Comparison of ENCODE assay signal across 18 mouse cellular contexts in the genomic region with DNA sequence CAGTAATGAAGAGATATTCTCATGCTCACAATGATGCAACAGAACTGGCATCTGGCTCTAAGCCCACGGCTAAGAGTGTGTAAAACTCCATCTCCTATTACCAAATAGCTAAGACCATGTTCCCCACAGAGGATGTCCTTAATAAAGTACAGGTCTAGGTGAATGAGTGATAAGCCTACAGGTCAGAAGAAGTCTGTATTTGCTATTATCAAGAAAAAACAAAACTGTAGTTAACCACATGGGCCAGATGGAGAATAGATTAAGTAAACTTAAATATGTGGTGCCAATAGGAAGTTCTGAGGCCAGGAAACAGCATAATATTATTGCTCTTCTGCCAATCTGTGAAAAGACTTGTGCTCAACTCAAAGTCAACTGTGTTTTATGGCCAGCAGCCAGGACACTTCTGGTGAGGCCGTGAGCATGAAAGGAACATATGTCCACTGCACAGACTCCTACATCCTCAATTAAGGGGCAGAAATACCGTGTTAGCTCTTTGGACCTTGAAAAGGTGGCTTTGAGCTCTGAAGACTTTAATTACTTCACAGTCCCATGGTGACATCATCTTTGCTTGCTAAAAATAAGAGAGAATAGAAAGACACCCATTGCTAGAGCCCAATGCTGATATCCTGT.
DNase-seq lines count a peak whose midpoint lies in the region; ATAC-seq and TF ChIP-seq lines count a peak whose summit lies in the region.
"Had no signal": no experiment of that assay in that cellular context is flagged by ENCODE, and none has a peak within 500 bp of the region (broad histone marks: within the 10 kb centered on the region; RNA-seq: fewer than 3 reads in every experiment).

No protein-coding gene starts in this region.

- no peak for TF ChIP-seq CTCF in hindbrain, postnatal 0 days (IDR thresholded peaks at IDR 0.05; ENCODE audit: low read depth)

- ATAC-seq in embryonic facial prominence, embryonic 14.5 days (ENCODE audit: low read depth): no peak
- peak; percentile 81; the same call in 1 of the 2 replicates for ATAC-seq in hindbrain, postnatal 0 days
- ATAC-seq in hindbrain, embryonic 14.5 days (ENCODE audit: low FRiP score): no peak
- ATAC-seq in limb, embryonic 14.5 days (ENCODE audit: low FRiP score, low read depth): no peak
- ATAC-seq: midbrain, embryonic 13.5 days had no signal

- no peak overlapping the region for H3K4me3 ChIP-seq in embryonic facial prominence, embryonic 14.5 days (ENCODE audit: low read depth, low read length)
- H3K4me3 ChIP-seq in embryonic facial prominence, embryonic 10.5 days: no peak overlapping the region
- H3K4me3 ChIP-seq in hindbrain, postnatal 0 days (ENCODE audit: low read length): no peak overlapping the region
- no peak overlapping the region for H3K4me3 ChIP-seq in hindbrain, embryonic 14.5 days (replicated peaks; ENCODE audit: low read length)
- H3K4me3 ChIP-seq in limb, embryonic 14.5 days (replicated peaks; ENCODE audit: low read length): no peak overlapping the region
- H3K4me3 ChIP-seq: heart, embryonic 13.5 days; hindbrain, embryonic 13.5 days; midbrain, embryonic 13.5 days had no signal

- DNase-seq in embryonic facial prominence, embryonic 14.5 days (ENCODE audit: low spot score): peak; percentile 13
- DNase-seq in embryonic facial prominence, embryonic 10.5 days (ENCODE audit: low spot score): no peak
- DNase-seq in hindbrain, postnatal 0 days (ENCODE audit: low spot score): peak; percentile 75
- DNase-seq in hindbrain, embryonic 14.5 days (ENCODE audit: low spot score): no peak
- DNase-seq in cerebellum, adult 18-20 months: peak; percentile 20 to 27
- DNase-seq in limb, embryonic 14.5 days (ENCODE audit: low spot score): peak; percentile 29
- DNase-seq in layer of hippocampus, postnatal 25 days (ENCODE audit: extremely low spot score in 1 of 2, low spot score in 1 of 2): no peak
- DNase-seq in left cerebral cortex, postnatal 10 days (ENCODE audit: extremely low spot score in 1 of 2, low spot score in 2 of 2): no peak
- DNase-seq: kidney, adult 18-20 months; kidney, postnatal 25 days; layer of hippocampus, adult 9-11 months; right cerebral cortex, adult 18-20 months; thymus, postnatal 25 days had no signal

- 64% methylated on average over 3 of the region's 3 CpGs for WGBS in embryonic facial prominence, embryonic 14.5 days
- WGBS in embryonic facial prominence, embryonic 10.5 days: 83% methylated on average over 3 of the region's 3 CpGs
- 52% methylated on average over 3 of the region's 3 CpGs for WGBS in hindbrain, postnatal 0 days
- WGBS in hindbrain, embryonic 14.5 days: 69% methylated on average over 3 of the region's 3 CpGs
- WGBS in limb, embryonic 14.5 days: 36% methylated on average over 3 of the region's 3 CpGs

- intact Hi-C loops in left cerebral cortex, postnatal 10 days (cut with DNase I): no loop called here

- no peaks in the 10 kb centered on the region for H3K4me1 ChIP-seq in embryonic facial prominence, embryonic 14.5 days (ENCODE audit: control insufficient read depth, insufficient read depth, low read length)
- H3K4me1 ChIP-seq in embryonic facial prominence, embryonic 10.5 days: no peaks in the 10 kb centered on the region
- no peaks in the 10 kb centered on the region for H3K4me1 ChIP-seq in hindbrain, postnatal 0 days (ENCODE audit: insufficient read depth, low read length)
- no peaks in the 10 kb centered on the region for H3K4me1 ChIP-seq in hindbrain, embryonic 14.5 days (replicated peaks; ENCODE audit: control insufficient read depth, insufficient read depth, low read length)
- no peaks in the 10 kb centered on the region for H3K4me1 ChIP-seq in limb, embryonic 14.5 days (ENCODE audit: control insufficient read depth, insufficient read depth, low read length)
- H3K4me1 ChIP-seq: heart, embryonic 13.5 days; hindbrain, embryonic 13.5 days; midbrain, embryonic 13.5 days had no signal

- no peak overlapping the region for H3K9ac ChIP-seq in embryonic facial prominence, embryonic 14.5 days (ENCODE audit: low read depth, low read length)
- no peak overlapping the region for H3K9ac ChIP-seq in hindbrain, postnatal 0 days (replicated peaks; ENCODE audit: low read length)
- H3K9ac ChIP-seq in hindbrain, embryonic 14.5 days: no peak overlapping the region
- no peak overlapping the region for H3K9ac ChIP-seq in limb, embryonic 14.5 days (ENCODE audit: low read depth, low read length, severe bottlenecking)
- H3K9ac ChIP-seq: heart, embryonic 13.5 days; hindbrain, embryonic 13.5 days; midbrain, embryonic 13.5 days had no signal

- H3K27me3 ChIP-seq in embryonic facial prominence, embryonic 14.5 days (replicated peaks; ENCODE audit: control insufficient read depth, insufficient read depth, low read length): no peaks in the 10 kb centered on the region
- H3K27me3 ChIP-seq in embryonic facial prominence, embryonic 10.5 days (replicated peaks; ENCODE audit: low read depth, poor library complexity, severe bottlenecking): no peaks in the 10 kb centered on the region
- no peaks in the 10 kb centered on the region for H3K27me3 ChIP-seq in hindbrain, postnatal 0 days (ENCODE audit: insufficient read depth, low read length)
- no peaks in the 10 kb centered on the region for H3K27me3 ChIP-seq in hindbrain, embryonic 14.5 days (ENCODE audit: control insufficient read depth, insufficient read depth, low read length)
- H3K27me3 ChIP-seq in limb, embryonic 14.5 days (ENCODE audit: control insufficient read depth, insufficient read depth, low read length): no peaks in the 10 kb centered on the region
- H3K27me3 ChIP-seq: CH12.LX; heart, embryonic 13.5 days; hindbrain, embryonic 13.5 days; midbrain, embryonic 13.5 days had no signal

- no peak overlapping the region for H3K4me2 ChIP-seq in embryonic facial prominence, embryonic 14.5 days (ENCODE audit: low read depth, low read length)
- H3K4me2 ChIP-seq in hindbrain, postnatal 0 days (ENCODE audit: low read depth, low read length): no peak overlapping the region
- no peak overlapping the region for H3K4me2 ChIP-seq in hindbrain, embryonic 14.5 days (replicated peaks)
- H3K4me2 ChIP-seq in limb, embryonic 14.5 days (replicated peaks; ENCODE audit: low read depth, low read length, severe bottlenecking): no peak overlapping the region
- H3K4me2 ChIP-seq: heart, embryonic 13.5 days; hindbrain, embryonic 13.5 days; midbrain, embryonic 13.5 days had no signal

- H3K27ac ChIP-seq in embryonic facial prominence, embryonic 14.5 days (replicated peaks; ENCODE audit: low read depth, low read length): no peak overlapping the region
- H3K27ac ChIP-seq in embryonic facial prominence, embryonic 10.5 days (replicated peaks): no peak overlapping the region
- no peak overlapping the region for H3K27ac ChIP-seq in hindbrain, postnatal 0 days
- H3K27ac ChIP-seq in hindbrain, embryonic 14.5 days: no peak overlapping the region
- no peak overlapping the region for H3K27ac ChIP-seq in limb, embryonic 14.5 days (replicated peaks; ENCODE audit: low read depth, low read length)
- H3K27ac ChIP-seq: heart, embryonic 13.5 days; hindbrain, embryonic 13.5 days; midbrain, embryonic 13.5 days; stomach, postnatal 0 days had no signal

- H3K9me3 ChIP-seq in embryonic facial prominence, embryonic 14.5 days (ENCODE audit: control insufficient read depth, low read length): no peaks in the 10 kb centered on the region
- H3K9me3 ChIP-seq in embryonic facial prominence, embryonic 10.5 days: no peaks in the 10 kb centered on the region
- H3K9me3 ChIP-seq in hindbrain, postnatal 0 days (ENCODE audit: low read length): no peaks in the 10 kb centered on the region
- H3K9me3 ChIP-seq in hindbrain, embryonic 14.5 days (ENCODE audit: control insufficient read depth, low read length): no peaks in the 10 kb centered on the region
- no peaks in the 10 kb centered on the region for H3K9me3 ChIP-seq in limb, embryonic 14.5 days (ENCODE audit: control insufficient read depth, low read length)
- H3K9me3 ChIP-seq: heart, embryonic 13.5 days; hindbrain, embryonic 13.5 days; midbrain, embryonic 13.5 days had no signal

- H3K36me3 ChIP-seq in embryonic facial prominence, embryonic 14.5 days (ENCODE audit: control insufficient read depth, insufficient read depth, low read length): no peaks in the 10 kb centered on the region
- no peaks in the 10 kb centered on the region for H3K36me3 ChIP-seq in embryonic facial prominence, embryonic 10.5 days (replicated peaks)
- no peaks in the 10 kb centered on the region for H3K36me3 ChIP-seq in hindbrain, postnatal 0 days (ENCODE audit: insufficient read depth, low read length)
- no peaks in the 10 kb centered on the region for H3K36me3 ChIP-seq in hindbrain, embryonic 14.5 days (replicated peaks; ENCODE audit: control insufficient read depth, insufficient read depth)
- H3K36me3 ChIP-seq in limb, embryonic 14.5 days (ENCODE audit: control insufficient read depth, insufficient read depth, low read length): no peaks in the 10 kb centered on the region
- H3K36me3 ChIP-seq: heart, embryonic 13.5 days; hindbrain, embryonic 13.5 days; midbrain, embryonic 13.5 days had no signal

- TF ChIP-seq POLR2A in limb, embryonic 14.5 days (IDR thresholded peaks at IDR 0.05; ENCODE audit: borderline replicate concordance, extremely low read depth, insufficient read depth, insufficient read length): no peak

Comparison
In these comparisons a context has a peak if more than half of its experiments do, and no peak if none do; other contexts are left out.
1. DNase-seq: peak in embryonic facial prominence, embryonic 14.5 days (single experiment), hindbrain, postnatal 0 days (single experiment), cerebellum, adult 18-20 months (2 of 2) and limb, embryonic 14.5 days (single experiment); none in embryonic facial prominence, embryonic 10.5 days (single experiment), hindbrain, embryonic 14.5 days (single experiment), layer of hippocampus, postnatal 25 days (0 of 2) and left cerebral cortex, postnatal 10 days (0 of 2).